Mouse (Mus musculus): Measurements from ENCODE around the gene Plekhg4.

- TF ChIP-seq MAFK (IDR thresholded peaks at IDR 0.05; ENCODE audit: insufficient read depth, low read depth, low read length) (no peak), ZNF384 (IDR thresholded peaks at IDR 0.05; ENCODE audit: low read depth, low read length) (no peak), CHD2 (IDR thresholded peaks at IDR 0.05; ENCODE audit: low read depth, low read length) (no peak)
Observed at GRCm38 (mm10) chr8:105355179-105356024, 17.7 kb upstream of the Plekhg4 start.

Data from ES-E14 (cell line).